Comparison of ENCODE assay signal across 12 mouse cellular contexts in genomic region chr16:10905661-10906113, GRCm38 (mm10).
DNase-seq lines count a peak whose midpoint lies in the region; ATAC-seq and TF ChIP-seq lines count a peak whose summit lies in the region.
"Had no signal": no experiment of that assay in that cellular context is flagged by ENCODE, and none has a peak within 500 bp of the region (broad histone marks: within the 10 kb centered on the region; RNA-seq: fewer than 3 reads in every experiment).

No protein-coding gene starts in this region.

- H3K9me3 ChIP-seq in lung, embryonic 14.5 days (ENCODE audit: low read depth, low read length), result no peaks in the 10 kb centered on the region
- no peaks in the 10 kb centered on the region for H3K9me3 ChIP-seq in embryonic facial prominence, embryonic 12.5 days
- H3K9me3 ChIP-seq: hindbrain, embryonic 15.5 days; liver, embryonic 15.5 days had no signal

- H3K27me3 ChIP-seq in lung, embryonic 14.5 days (ENCODE audit: insufficient read depth, low read length), result no peaks in the 10 kb centered on the region
- H3K27me3 ChIP-seq in embryonic facial prominence, embryonic 12.5 days, result no peaks in the 10 kb centered on the region
- H3K27me3 ChIP-seq: hindbrain, embryonic 15.5 days; liver, embryonic 15.5 days had no signal

- H3K4me1 ChIP-seq in lung, embryonic 14.5 days (ENCODE audit: insufficient read depth), result no peaks in the 10 kb centered on the region
- peaks cover 10% of the 10 kb centered on the region for H3K4me1 ChIP-seq in embryonic facial prominence, embryonic 12.5 days
- H3K4me1 ChIP-seq: hindbrain, embryonic 15.5 days had no signal

- TF ChIP-seq CTCF in lung, embryonic 14.5 days (IDR thresholded peaks at IDR 0.05; ENCODE audit: low read depth), result no peak

- ATAC-seq in lung, embryonic 14.5 days (ENCODE audit: insufficient read depth), result peak; percentile 48; the same call in 1 of the 2 replicates
- no peak for ATAC-seq in embryonic facial prominence, embryonic 12.5 days (ENCODE audit: insufficient number of reproducible peaks, insufficient read depth, low FRiP score, low TSS enrichment)
- ATAC-seq in activated CD4-positive, CD25-positive, alpha-beta regulatory T cell, adult 4 months, result no peak
- ATAC-seq: forebrain, embryonic 16.5 days had no signal

- no peaks in the 10 kb centered on the region for H3K36me3 ChIP-seq in lung, embryonic 14.5 days (ENCODE audit: insufficient read depth)
- no peaks in the 10 kb centered on the region for H3K36me3 ChIP-seq in embryonic facial prominence, embryonic 12.5 days
- H3K36me3 ChIP-seq: hindbrain, embryonic 15.5 days; liver, embryonic 15.5 days had no signal

- no peak overlapping the region for H3K4me2 ChIP-seq in lung, embryonic 14.5 days
- no peak overlapping the region for H3K4me2 ChIP-seq in embryonic facial prominence, embryonic 12.5 days (replicated peaks)
- H3K4me2 ChIP-seq: hindbrain, embryonic 15.5 days; liver, embryonic 15.5 days had no signal

- WGBS in lung, embryonic 14.5 days, result 34% methylated on average over 5 of the region's 5 CpGs
- WGBS in embryonic facial prominence, embryonic 12.5 days, result 23% methylated on average over 5 of the region's 5 CpGs

- peak; percentile 30 for DNase-seq in lung, embryonic 14.5 days
- no peak for DNase-seq in lung, postnatal 14 days
- DNase-seq in liver, result peak; percentile 13
- peak; percentile 65 for DNase-seq in thymus, postnatal 14 days
- no peak for DNase-seq in left cerebral cortex, postnatal 10 days (ENCODE audit: extremely low spot score in 1 of 2, low spot score in 2 of 2)
- no peak for DNase-seq in c-Kit-positive CD71-positive TER-119-positive erythroid progenitor cells, embryonic 14.5 days (ENCODE audit: low spot score)
- DNase-seq: cerebellum, postnatal 14 days had no signal

- no peak overlapping the region for H3K27ac ChIP-seq in lung, embryonic 14.5 days (ENCODE audit: low read depth)
- H3K27ac ChIP-seq in embryonic facial prominence, embryonic 12.5 days, result peak overlapping the region; percentile 37; the same call in 1 of the 2 replicates
- H3K27ac ChIP-seq: hindbrain, embryonic 15.5 days; liver, embryonic 15.5 days had no signal

- no peak overlapping the region; the same call in 1 of the 2 replicates for H3K9ac ChIP-seq in lung, embryonic 14.5 days
- no peak overlapping the region for H3K9ac ChIP-seq in embryonic facial prominence, embryonic 12.5 days
- H3K9ac ChIP-seq: hindbrain, embryonic 15.5 days; liver, embryonic 15.5 days had no signal

- intact Hi-C loops in left cerebral cortex, postnatal 10 days (cut with DNase I), result no loop called here

- H3K4me3 ChIP-seq in lung, embryonic 14.5 days (ENCODE audit: low read depth, low read length), result no peak overlapping the region
- H3K4me3 ChIP-seq in embryonic facial prominence, embryonic 12.5 days, result no peak overlapping the region
- H3K4me3 ChIP-seq: hindbrain, embryonic 15.5 days; liver, embryonic 15.5 days had no signal

Comparison
In these comparisons a context has a peak if more than half of its experiments do, and no peak if none do; other contexts are left out.
1. DNase-seq: peak in lung, embryonic 14.5 days (single experiment), liver (single experiment) and thymus, postnatal 14 days (single experiment); none in lung, postnatal 14 days (single experiment), left cerebral cortex, postnatal 10 days (0 of 2) and c-Kit-positive CD71-positive TER-119-positive erythroid progenitor cells, embryonic 14.5 days (single experiment).